21 mouse cellular contexts compared by ENCODE assay signal in the genomic region with DNA sequence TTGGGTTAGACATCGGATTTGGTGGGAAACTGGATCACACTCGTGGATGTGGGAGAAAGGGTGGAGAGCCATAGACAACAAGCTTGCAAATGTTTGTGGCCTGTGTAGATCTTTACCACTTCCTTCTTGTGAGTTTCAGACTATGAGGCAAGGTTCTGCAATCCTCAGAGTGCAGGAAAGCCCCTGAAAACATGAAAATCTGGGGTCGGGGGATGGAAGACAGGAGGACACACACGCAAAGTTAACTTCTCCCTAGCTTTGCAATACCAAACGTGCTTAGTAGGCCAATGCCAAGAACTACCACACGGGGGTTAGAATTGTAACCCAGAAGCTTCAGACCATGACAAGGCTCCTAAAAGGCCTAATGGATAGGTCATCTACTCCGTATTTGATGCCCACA.
DNase-seq lines count a peak whose midpoint lies in the region; ATAC-seq lines count a peak whose summit lies in the region.
"Had no signal": no experiment of that assay in that cellular context is flagged by ENCODE, and none has a peak within 500 bp of the region (broad histone marks: within the 10 kb centered on the region; RNA-seq: fewer than 3 reads in every experiment).

No protein-coding gene starts in this region.

- intact Hi-C loops in heart, postnatal 10 days (cut with DNase I), result no loop called here

- H3K27ac ChIP-seq in forebrain, embryonic 12.5 days, result no peak overlapping the region
- H3K27ac ChIP-seq: embryonic facial prominence, embryonic 13.5 days; gastrocnemius, adult 2 months; heart, embryonic 10.5 days; hindbrain, embryonic 10.5 days; hindbrain, embryonic 15.5 days had no signal

- 85% methylated on average over 7 of the region's 7 CpGs for WGBS in forebrain, embryonic 12.5 days

- no peaks in the 10 kb centered on the region for H3K27me3 ChIP-seq in forebrain, embryonic 12.5 days
- H3K27me3 ChIP-seq: embryonic facial prominence, embryonic 13.5 days; hindbrain, embryonic 15.5 days had no signal

- no peaks in the 10 kb centered on the region for H3K9me3 ChIP-seq in forebrain, embryonic 12.5 days
- H3K9me3 ChIP-seq: embryonic facial prominence, embryonic 13.5 days; heart, embryonic 10.5 days; hindbrain, embryonic 10.5 days; hindbrain, embryonic 15.5 days had no signal

- no peaks in the 10 kb centered on the region for H3K36me3 ChIP-seq in forebrain, embryonic 12.5 days (replicated peaks)
- H3K36me3 ChIP-seq: embryonic facial prominence, embryonic 13.5 days; heart, embryonic 10.5 days; hindbrain, embryonic 10.5 days; hindbrain, embryonic 15.5 days had no signal

- H3K4me3 ChIP-seq in forebrain, embryonic 12.5 days (replicated peaks), result no peak overlapping the region
- H3K4me3 ChIP-seq: embryonic facial prominence, embryonic 13.5 days; gastrocnemius, adult 2 months; heart, embryonic 10.5 days; hindbrain, embryonic 10.5 days; hindbrain, embryonic 15.5 days had no signal

- ATAC-seq in granulocyte monocyte progenitor cell, adult 5-6 weeks (replicated peaks; ENCODE audit: poor library complexity, severe bottlenecking), result peak; percentile 89
- ATAC-seq in monocyte, adult 5-6 weeks (replicated peaks; ENCODE audit: insufficient number of reproducible peaks, low FRiP score, low TSS enrichment, poor library complexity, severe bottlenecking), result peak; percentile 69; the same call in 1 of the 2 replicates
- no peak for ATAC-seq in forebrain, embryonic 12.5 days (ENCODE audit: low FRiP score)
- ATAC-seq: forebrain, embryonic 14.5 days had no signal

- no peak overlapping the region for H3K4me2 ChIP-seq in forebrain, embryonic 12.5 days
- H3K4me2 ChIP-seq: embryonic facial prominence, embryonic 13.5 days; hindbrain, embryonic 15.5 days had no signal

- peak; percentile 52 for DNase-seq in heart, adult 11 months
- no peak for DNase-seq in heart, postnatal 10 days
- peak; percentile 76 for DNase-seq in A20 (ENCODE audit: low read depth, low spot score)
- DNase-seq in layer of hippocampus, adult 8-10 months (ENCODE audit: low spot score in 2 of 2), result no peak
- DNase-seq in adipocyte (ENCODE audit: low spot score), result no peak
- DNase-seq: adrenal gland, postnatal 10 days; cerebellum, adult 11 months; cerebellum, adult 8-10 months; cerebellum, postnatal 14 days; gastrocnemius, adult 2 months; gastrocnemius, postnatal 25 days; heart, adult 18-20 months; heart, postnatal 14 days had no signal

- H3K4me1 ChIP-seq in forebrain, embryonic 12.5 days, result no peaks in the 10 kb centered on the region; the same call in 1 of the 2 replicates
- H3K4me1 ChIP-seq: hindbrain, embryonic 10.5 days; hindbrain, embryonic 15.5 days had no signal

- no peak overlapping the region for H3K9ac ChIP-seq in forebrain, embryonic 12.5 days
- H3K9ac ChIP-seq: embryonic facial prominence, embryonic 13.5 days; hindbrain, embryonic 15.5 days had no signal

Comparison
In these comparisons a context has a peak if more than half of its experiments do, and no peak if none do; other contexts are left out.
1. DNase-seq: peak in heart, adult 11 months (single experiment) and A20 (single experiment); none in heart, postnatal 10 days (0 of 2), layer of hippocampus, adult 8-10 months (0 of 2) and adipocyte (single experiment).